Mouse (Mus musculus) lung, adult 2 months (tissue): Measurements from ENCODE around the gene Gabrb2. TPM values are rescaled to one million over a fixed set of nuclear protein-coding genes. Genes with fewer than 3 reads are reported as not detected.

Experiments
- DNase-seq: peaks from one replicate; pipeline ENCODE4 v3.0.0; 2022
- H3K4me1 ChIP-seq: fragments of 200-500 bp; 2 replicates; pipeline ENCODE4 v1.6.1; 2011; ENCODE audit warnings: low read length; ENCODE audit not compliant: control insufficient read depth, insufficient read depth
- H3K4me3 ChIP-seq: fragments of 200-500 bp; replicated peaks from 2 replicates; pipeline ENCODE3; 2011; ENCODE audit warnings: low read depth, mild to moderate bottlenecking, control low read depth, low read length; ENCODE audit errors: extremely low read depth
- CTCF ChIP-seq: fragments of 200-500 bp; IDR thresholded peaks from 2 replicates; pipeline ENCODE4 v1.5.1; 2011; ENCODE audit warnings: mild to moderate bottlenecking, low read length, control low read depth; ENCODE audit not compliant: insufficient read depth
- POLR2A ChIP-seq: fragments of 200-500 bp; IDR thresholded peaks from 2 replicates; pipeline ENCODE4 v1.6.1; 2011; ENCODE audit warnings: low read depth, mild to moderate bottlenecking, control low read depth, low read length, borderline replicate concordance; ENCODE audit errors: extremely low read depth
- WGBS: fragments of 180-500 bp; shearing (Covaris S2); methylation state at CpG from one replicate; pipeline ENCODE4 v1.1.7; 2018; 5-methylcytosine and 5-hydroxymethylcytosine counted together
- polyA plus RNA-seq: library from polyadenylated mRNA; depleted of rRNA; stranded (reverse); fragments of >200 nt; gene quantifications from 2 replicates; pipeline ENCODE4 v1.2.3, GENCODE M21; 2012; rRNA removed

The Gabrb2 gene
- not detected in 2 replicates for polyA plus RNA-seq

- Histone ChIP-seq H3K4me1 (no peaks in the 10 kb centered on the region), H3K4me3 (no peak within 1 kb of the TSS)
- DNase-seq = no peak
- TF ChIP-seq POLR2A = no peak
- WGBS = 22% methylated on average over 20 of the region's 20 CpGs
These were observed at the start of gene Gabrb2 for GRCm38 (mm10) chr11:42418996-42419782. Gene Gabrb2 (plus strand): TSS chr11:42419757.

- 51% methylated on average over 2 of the region's 2 CpGs for WGBS
- Histone ChIP-seq H3K4me3 (no peak overlapping the region), H3K4me1 (no peaks in the 10 kb centered on the region)
- no peak for DNase-seq
- no peak for TF ChIP-seq POLR2A
- TF ChIP-seq CTCF = no peak
These were observed 40.6 kb upstream of the Gabrb2 start for GRCm38 (mm10) chr11:42378983-42379382.

GRCm38 (mm10) chr11:42386486-42386885 is 33.1 kb upstream of the Gabrb2 start:
- TF ChIP-seq CTCF (no peak), POLR2A (no peak)
- no peaks in the 10 kb centered on the region for H3K4me1 ChIP-seq
- H3K4me3 ChIP-seq = no peak overlapping the region
- WGBS = 57% methylated on average over 4 of the region's 4 CpGs
- no peak for DNase-seq

- no peak for DNase-seq
- TF ChIP-seq POLR2A = no peak
- no peak for TF ChIP-seq CTCF
- 57% methylated on average over 3 of the region's 3 CpGs for WGBS
- Histone ChIP-seq H3K4me3 (no peak overlapping the region), H3K4me1 (no peaks in the 10 kb centered on the region)
These were observed 28.8 kb upstream of the Gabrb2 start for GRCm38 (mm10) chr11:42390682-42391290.

GRCm38 (mm10) chr11:42393451-42393850 is 26.1 kb upstream of the Gabrb2 start:
- no peaks in the 10 kb centered on the region for H3K4me1 ChIP-seq
- TF ChIP-seq CTCF (no peak), POLR2A (no peak)
- WGBS = 68% methylated on average over 4 of the region's 4 CpGs
- DNase-seq = no peak
- no peak overlapping the region for H3K4me3 ChIP-seq

- Histone ChIP-seq H3K4me3 (no peak overlapping the region), H3K4me1 (no peaks in the 10 kb centered on the region)
- WGBS = 1% methylated on average over 20 of the region's 40 CpGs
- no peak for DNase-seq
- no peak for TF ChIP-seq POLR2A
- no peak for TF ChIP-seq CTCF
These were observed 455 bp downstream of the Gabrb2 start for GRCm38 (mm10) chr11:42419791-42420633.

GRCm38 (mm10) chr11:42420634-42421470 is 1.3 kb downstream of the Gabrb2 start:
- Histone ChIP-seq H3K4me1 (no peaks in the 10 kb centered on the region), H3K4me3 (no peak overlapping the region)
- TF ChIP-seq CTCF = no peak
- TF ChIP-seq POLR2A = no peak
- DNase-seq = no peak
- WGBS = 1% methylated on average over 21 of the region's 21 CpGs

- WGBS = 2% methylated on average over 3 of the region's 3 CpGs
- TF ChIP-seq POLR2A (no peak), CTCF (no peak)
- Histone ChIP-seq H3K4me3 (no peak overlapping the region), H3K4me1 (no peaks in the 10 kb centered on the region)
- no peak for DNase-seq
These were observed 3.7 kb downstream of the Gabrb2 start for GRCm38 (mm10) chr11:42423231-42423630.

- H3K4me3 ChIP-seq = no peak overlapping the region
- H3K4me1 ChIP-seq = no peaks in the 10 kb centered on the region
- TF ChIP-seq POLR2A = no peak
- TF ChIP-seq CTCF = no peak
- no peak for DNase-seq
These were observed 11.9 kb downstream of the Gabrb2 start for GRCm38 (mm10) chr11:42431495-42431894.
